Comparison of ENCODE assay signal across 8 mouse cellular contexts in the genomic region with DNA sequence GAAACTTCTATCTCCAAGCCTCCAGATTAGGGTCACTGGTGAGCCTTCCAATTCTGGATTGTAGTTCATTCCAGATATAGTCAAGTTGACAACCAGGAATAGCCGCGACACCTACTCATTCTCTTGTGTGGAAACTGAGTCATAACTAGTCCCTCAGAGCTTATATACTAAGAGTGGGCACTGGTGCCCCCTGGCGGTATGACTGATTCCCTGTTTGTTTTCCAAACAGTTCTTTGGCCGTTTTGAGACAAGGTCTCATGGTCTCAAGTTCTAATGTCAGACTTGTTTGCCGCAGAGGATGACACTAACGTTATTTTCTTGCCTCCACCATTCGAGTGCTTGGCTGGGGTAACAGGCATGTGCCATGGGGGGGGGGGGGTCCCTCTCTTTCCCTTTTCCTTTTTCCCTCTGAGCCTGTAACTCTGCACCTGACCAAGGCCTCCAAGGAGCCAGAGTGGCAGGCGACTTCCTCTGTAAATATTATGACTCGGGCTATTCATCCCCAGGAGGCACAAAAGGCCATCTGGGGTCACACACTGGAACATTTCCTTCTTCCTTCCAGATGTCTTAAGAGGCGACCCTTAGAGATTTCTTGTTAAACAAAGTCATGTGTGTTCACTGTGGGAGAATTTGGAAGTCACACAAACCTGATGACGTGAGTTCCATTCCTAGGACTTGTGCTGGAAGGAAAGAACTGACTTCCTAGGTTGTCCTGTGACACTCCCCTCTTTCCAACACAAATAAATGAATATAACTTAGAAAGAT. TPM values are rescaled to one million over a fixed set of nuclear protein-coding genes. Genes with fewer than 3 reads are reported as not detected.
A peak's percentile ranks its signal among the peaks of the same experiment; 100 is the strongest.
DNase-seq lines count a peak whose midpoint lies in the region; ATAC-seq lines count a peak whose summit lies in the region.

No protein-coding gene starts in this region.

- peaks cover 34% of the 10 kb centered on the region for H3K27me3 ChIP-seq in liver, embryonic 12.5 days (replicated peaks)

- 23% methylated on average over 11 of the region's 11 CpGs for WGBS in liver, embryonic 12.5 days (ENCODE audit: insufficient replicate concordance)

- H3K4me2 ChIP-seq in liver, embryonic 12.5 days = no peak overlapping the region

- no peak for ATAC-seq in liver, embryonic 12.5 days
- no peak for ATAC-seq in inflammation-experienced regulatory T-cells, adult 6 months

- peak overlapping the region; percentile 79 for H3K27ac ChIP-seq in liver, embryonic 12.5 days

- H3K36me3 ChIP-seq in liver, embryonic 12.5 days = peaks cover 12% of the 10 kb centered on the region

- H3K9me3 ChIP-seq in liver, embryonic 12.5 days (replicated peaks) = no peaks in the 10 kb centered on the region

- H3K4me1 ChIP-seq in liver, embryonic 12.5 days = peaks cover 41% of the 10 kb centered on the region

- no peak overlapping the region for H3K4me3 ChIP-seq in liver, embryonic 12.5 days

- no peak overlapping the region for H3K9ac ChIP-seq in liver, embryonic 12.5 days

- peak; percentile 80 for DNase-seq in urinary bladder, postnatal 14 days (ENCODE audit: low spot score)
- DNase-seq in urinary bladder, postnatal 10 days (ENCODE audit: low spot score) = no peak
- peak; percentile 89 to 93 for DNase-seq in cerebellum, postnatal 10 days
- DNase-seq in heart, adult 18-20 months = peak; percentile 91 to 94
- DNase-seq in kidney, adult 9 months = peak; percentile 89
- peak; percentile 69 to 81 for DNase-seq in right cerebral cortex, postnatal 10 days (ENCODE audit: low spot score in 2 of 2)

RNA-seq across cellular contexts. Expression of a gene that starts 2.3 kb away (rescaled TPM):
- total RNA-seq in heart, adult 18-20 months (2021) = 10 to 100 TPM; 40.3 to 49.2 TPM
- 3.3 and 3.9 TPM in 2 replicates for polyA plus RNA-seq in liver, embryonic 12.5 days (2016; fragmentation: Nextera tagmentation; extraction: Ambion mirVana)
- 1 to 10 TPM; 4.6 to 8.6 (median 7.9) TPM for polyA plus RNA-seq in inflammation-experienced regulatory T-cells, adult 6 months (2017; shearing (Covaris generic))

RNA-seq across cellular contexts. Expression of a gene that starts 8.6 kb away (rescaled TPM):
- 10 to 100 TPM; 26.9 to 27.5 TPM for total RNA-seq in heart, adult 18-20 months (2021)
- polyA plus RNA-seq in liver, embryonic 12.5 days (2016; fragmentation: Nextera tagmentation; extraction: Ambion mirVana) = 52.2 and 52.7 TPM in 2 replicates
- polyA plus RNA-seq in inflammation-experienced regulatory T-cells, adult 6 months (2017; shearing (Covaris generic)) = 10 to 100 TPM; 35.5 to 46.1 (median 42.5) TPM

RNA-seq across cellular contexts. Expression of a gene that starts 24.3 kb away (rescaled TPM):
- 10 to 100 TPM; 19.7 to 21.4 TPM for total RNA-seq in heart, adult 18-20 months (2021)
- polyA plus RNA-seq in liver, embryonic 12.5 days (2016; fragmentation: Nextera tagmentation; extraction: Ambion mirVana) = 23.3 and 27.3 TPM in 2 replicates
- 1 to 10 TPM; 2.6 to 5.4 (median 5.4) TPM for polyA plus RNA-seq in inflammation-experienced regulatory T-cells, adult 6 months (2017; shearing (Covaris generic))

RNA-seq across cellular contexts. Expression of a gene that starts 28.7 kb away (rescaled TPM):
- total RNA-seq in heart, adult 18-20 months (2021) = 1 to 10 TPM; 1.4 to 2.0 TPM
- 0.56 and 0.71 TPM in 2 replicates for polyA plus RNA-seq in liver, embryonic 12.5 days (2016; fragmentation: Nextera tagmentation; extraction: Ambion mirVana)
- under 1 TPM; 0.19 to 0.59 (median 0.25) TPM for polyA plus RNA-seq in inflammation-experienced regulatory T-cells, adult 6 months (2017; shearing (Covaris generic))

RNA-seq across cellular contexts. Expression of a gene that starts 33.8 kb away (rescaled TPM):
- not detected for total RNA-seq in heart, adult 18-20 months (2021)
- polyA plus RNA-seq in liver, embryonic 12.5 days (2016; fragmentation: Nextera tagmentation; extraction: Ambion mirVana) = not detected in 2 replicates
- under 1 TPM in 1 of 3 experiments, not detected in 2; 0.55 TPM for polyA plus RNA-seq in inflammation-experienced regulatory T-cells, adult 6 months (2017; shearing (Covaris generic))
